Mouse (Mus musculus) fibroblast of lung, adult 2 months (primary cell): ENCODE results near the gene Gcnt3.
A peak's percentile ranks its signal among the peaks of the same experiment; 100 is the strongest.

Experiments used
- DNase-seq: peaks from one replicate; pipeline ENCODE4 v3.0.0-alpha.2; 2011; ENCODE audit warnings: low read depth

Gene Gcnt3

DNA sequence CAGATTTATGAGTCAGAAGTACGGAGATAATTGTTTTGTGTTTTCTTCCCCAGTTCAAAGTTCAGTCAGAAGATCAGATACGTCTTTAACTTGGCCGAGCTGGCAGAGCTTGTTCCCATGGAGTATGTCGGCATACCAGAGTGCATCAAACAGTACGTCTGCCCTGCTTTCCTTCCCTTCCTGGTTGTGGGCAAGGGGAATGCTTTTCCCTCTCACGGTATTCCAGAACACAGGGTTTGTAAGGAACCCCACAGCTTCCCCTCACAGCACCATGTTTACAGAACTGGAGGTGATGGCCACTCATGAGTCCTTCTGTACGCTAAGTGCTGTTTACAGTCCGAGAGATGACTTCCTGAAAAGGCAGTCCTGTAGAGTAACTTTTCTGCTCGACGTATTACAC, 34.4 kb downstream of the Gcnt3 start:
- DNase-seq: no peak

DNA sequence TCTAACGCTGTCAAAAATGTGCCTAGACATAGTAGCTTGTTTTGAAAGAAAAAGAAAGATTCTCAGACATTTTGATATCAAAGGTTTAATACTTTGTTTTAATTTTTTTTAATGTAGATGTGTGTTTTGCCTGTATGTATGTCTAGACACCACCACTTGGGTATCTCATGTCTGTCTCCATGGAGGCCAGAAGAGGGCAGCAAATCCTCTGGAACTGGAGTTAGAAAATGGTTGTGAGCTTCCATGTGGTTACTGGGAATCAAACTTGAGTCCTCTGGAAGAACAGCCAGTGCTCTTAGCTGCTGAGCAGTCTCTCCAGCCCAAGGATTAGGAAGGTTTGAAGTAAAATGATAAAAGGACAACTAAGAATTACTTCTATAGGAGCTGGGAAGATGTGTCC, 38.6 kb downstream of the Gcnt3 start:
- DNase-seq: no peak

DNA sequence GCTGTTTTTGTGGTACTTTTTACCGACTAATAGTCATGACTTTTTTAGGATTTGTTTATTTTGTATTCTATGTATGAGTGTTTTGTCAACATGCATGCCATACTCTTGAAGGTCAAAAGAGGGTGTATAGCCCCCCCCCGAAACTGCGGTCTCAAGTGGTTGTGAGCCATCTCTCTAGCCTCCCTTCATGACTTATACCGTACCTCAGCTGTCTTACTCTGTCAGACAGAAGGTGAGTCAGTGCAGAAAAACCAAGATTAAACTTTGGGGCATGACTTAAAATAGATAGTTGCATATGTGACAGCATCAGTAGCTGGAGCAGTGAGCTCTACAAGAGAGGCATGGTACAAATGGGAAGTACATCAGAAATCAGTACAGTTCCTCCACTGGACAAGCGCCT, 43.3 kb downstream of the Gcnt3 start:
- no peak for DNase-seq

DNA sequence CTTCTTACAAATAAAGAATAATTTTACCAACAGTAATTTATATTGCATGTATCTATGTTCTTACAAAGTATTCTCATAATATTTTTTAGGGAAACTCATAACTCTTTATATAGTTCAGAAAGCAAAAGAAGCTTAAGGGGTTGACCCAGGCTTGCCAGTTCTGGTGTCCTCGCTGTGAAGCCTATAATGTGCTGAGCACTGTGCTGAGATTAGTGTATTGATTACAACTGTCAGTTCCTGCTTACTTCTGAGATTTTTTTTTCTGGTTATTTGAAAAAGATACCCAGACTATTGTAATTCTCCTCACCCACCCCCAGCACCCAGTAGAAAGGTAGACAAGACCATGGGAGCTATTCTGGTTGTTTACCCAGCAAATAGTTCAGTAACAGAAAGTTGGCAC, 44.4 kb downstream of the Gcnt3 start:
- DNase-seq: no peak

DNA sequence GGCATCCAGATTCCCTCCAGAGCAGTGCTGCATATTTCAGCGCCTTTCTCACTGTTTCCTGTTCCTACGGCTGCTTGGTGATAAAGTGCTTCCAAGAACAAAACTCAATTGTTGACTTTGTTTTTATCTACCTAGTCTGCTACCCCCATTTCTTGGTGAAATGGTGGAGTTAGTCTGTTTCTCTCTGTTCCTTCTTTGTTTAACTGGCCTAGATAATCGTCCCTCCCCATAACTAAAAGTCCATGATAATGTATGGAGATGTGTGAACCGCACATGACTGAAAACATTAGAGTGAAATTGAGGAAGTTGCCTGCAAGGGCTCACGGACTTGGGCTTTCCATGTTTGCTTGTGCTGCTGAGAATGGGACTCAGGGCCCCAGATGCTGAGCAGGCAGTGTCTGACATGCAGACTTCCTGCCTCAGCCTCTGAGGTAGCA, 45.0 kb downstream of the Gcnt3 start:
- no peak for DNase-seq

DNA sequence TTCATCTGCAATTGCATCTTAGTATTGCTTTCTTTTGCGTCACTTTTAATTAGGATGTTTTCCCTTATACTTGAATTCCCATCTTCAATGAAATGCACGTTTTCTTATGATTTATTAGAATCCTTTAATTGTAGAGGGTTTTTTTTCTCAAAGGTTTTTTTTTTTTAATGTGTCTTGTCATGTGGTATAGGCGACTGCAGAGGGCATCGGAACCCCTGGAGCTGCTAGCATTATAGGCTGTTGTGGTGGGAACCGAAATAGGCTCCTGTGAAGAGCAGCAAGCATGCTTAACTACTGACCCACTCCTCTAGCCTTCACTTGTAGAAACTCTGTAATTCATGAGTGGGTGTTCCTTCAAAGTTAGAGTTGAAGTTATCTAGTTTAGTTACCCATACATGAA, 47.5 kb downstream of the Gcnt3 start:
- no peak for DNase-seq

DNA sequence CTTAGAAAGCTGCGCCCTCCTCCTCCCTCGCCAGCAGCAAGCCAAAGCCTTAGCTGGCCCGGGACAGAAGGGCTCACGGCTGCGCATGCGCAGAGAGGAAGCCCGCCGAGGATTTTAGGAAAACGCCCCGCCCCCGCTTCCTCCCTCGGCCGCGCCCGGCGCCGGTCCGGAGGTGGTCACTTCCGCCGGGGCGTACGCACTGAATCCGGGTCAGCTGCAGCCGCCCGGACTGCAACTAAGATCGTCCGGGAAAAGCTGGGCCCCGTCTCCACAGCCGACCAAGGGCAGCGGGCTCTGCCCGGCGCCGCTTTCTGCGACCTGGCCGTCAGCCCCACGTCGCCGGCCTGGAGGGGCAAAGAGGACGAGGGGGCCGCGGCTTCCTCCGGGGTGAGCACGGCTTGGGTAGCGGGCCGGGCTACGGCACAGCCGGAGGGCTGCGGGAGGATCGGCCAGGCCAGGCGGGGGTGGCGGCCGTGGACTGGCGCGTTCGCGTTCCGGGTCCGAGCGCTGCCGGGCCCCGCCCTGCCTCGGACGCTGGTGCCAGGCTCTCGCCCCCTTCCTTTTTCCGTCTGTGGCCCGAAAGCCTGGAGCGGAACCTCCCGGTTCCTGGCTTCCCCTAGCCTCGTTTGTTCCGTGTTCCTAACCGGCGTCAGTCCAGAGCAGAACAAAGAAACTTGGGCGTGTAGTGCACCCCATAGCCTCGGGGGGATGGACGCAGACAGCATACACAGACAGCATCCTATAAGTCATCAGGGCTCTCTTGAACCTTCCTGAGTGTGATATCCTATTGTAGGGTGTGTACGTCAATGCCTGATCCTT, 48.4 kb downstream of the Gcnt3 start, which contains the start of gene Bnip2:
TSS of gene Bnip2 (plus strand) at position 164 of the 819 bp plus-strand sequence.
- peak; percentile 80 for DNase-seq

DNA sequence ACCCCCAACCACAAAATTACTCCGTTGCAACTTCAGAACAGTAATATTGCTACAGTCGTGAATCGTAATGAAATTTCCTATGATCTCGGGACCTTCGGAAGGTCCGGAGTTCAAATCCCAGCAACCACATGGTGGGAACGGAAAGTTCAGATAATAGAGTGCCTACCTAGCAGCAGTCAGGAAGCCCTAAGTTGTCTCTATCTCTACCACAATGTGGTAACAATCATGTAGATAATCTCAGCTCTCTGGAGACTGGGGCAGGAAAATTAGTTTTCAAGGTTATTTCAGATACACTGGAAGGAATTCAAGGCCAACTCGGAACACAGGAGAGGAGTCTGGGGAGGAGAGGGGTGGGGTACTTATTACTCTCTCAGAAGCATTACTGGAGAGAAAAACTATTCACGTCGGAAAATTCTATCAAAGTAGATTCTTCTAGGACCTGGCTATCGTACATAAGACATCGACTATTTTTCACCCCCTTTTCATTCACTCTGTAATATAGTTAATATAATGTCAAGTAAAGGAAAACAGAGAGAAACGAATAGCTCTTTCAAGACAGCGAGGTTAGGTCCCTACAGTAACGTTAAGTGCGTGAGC, 49.1 kb downstream of the Gcnt3 start:
- DNase-seq: no peak

DNA sequence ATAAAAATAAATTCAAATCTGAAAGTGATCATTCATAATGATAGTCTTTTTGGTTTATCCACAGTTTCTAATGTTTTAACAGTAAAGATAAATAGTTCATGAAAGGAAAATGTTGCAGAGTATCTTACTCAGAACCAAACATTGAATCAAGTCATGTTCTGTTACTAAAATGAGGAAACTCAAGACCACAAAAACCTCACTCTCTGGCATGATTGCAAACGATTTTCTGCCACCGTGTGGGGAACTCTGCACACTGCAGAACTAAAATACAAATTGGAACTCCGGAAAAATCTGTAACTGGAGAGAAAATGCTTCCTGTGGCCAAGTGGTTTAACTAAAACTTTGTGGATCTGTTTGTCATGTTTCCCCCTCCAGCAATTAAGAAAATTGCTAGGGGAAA, 50.3 kb downstream of the Gcnt3 start:
- peak; percentile 74 for DNase-seq

DNA sequence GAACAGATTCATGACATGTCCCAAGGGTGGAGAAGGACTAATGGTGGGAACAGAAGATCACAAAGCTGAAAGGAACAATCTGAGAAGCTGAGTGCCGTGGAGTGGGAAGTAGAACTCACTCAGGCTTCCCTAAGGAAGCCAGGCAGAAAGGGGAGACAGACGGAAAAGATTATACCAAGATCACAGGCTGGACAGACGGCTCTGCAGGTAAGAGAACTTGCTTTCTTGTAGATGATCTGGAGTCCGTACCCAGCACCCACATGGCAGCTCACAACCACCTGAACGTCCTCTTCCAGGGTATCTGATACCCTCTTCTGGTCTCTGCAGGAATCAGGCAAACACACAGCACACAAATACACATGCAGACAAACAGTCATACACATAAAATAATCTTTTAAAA, 51.3 kb downstream of the Gcnt3 start:
- no peak for DNase-seq

DNA sequence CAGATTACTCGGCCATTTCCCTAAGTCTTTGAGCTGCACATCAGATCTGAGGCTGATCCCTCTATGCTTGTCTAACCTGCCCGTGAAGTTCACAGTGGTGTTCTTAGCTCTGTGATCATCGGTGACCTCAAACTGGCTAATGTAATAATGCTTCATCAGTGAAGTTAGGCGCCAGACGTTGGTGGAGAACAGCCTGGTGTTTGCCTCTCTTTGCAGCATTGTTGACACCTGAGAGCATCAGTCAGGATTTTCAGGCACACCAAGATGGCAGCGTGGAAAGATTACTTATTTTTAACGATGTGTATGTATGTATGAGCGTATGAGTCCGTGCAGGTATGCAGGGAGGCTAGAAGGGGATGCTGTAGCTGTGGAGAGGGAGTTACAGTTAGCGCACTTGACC, 51.8 kb downstream of the Gcnt3 start:
- DNase-seq: no peak

DNA sequence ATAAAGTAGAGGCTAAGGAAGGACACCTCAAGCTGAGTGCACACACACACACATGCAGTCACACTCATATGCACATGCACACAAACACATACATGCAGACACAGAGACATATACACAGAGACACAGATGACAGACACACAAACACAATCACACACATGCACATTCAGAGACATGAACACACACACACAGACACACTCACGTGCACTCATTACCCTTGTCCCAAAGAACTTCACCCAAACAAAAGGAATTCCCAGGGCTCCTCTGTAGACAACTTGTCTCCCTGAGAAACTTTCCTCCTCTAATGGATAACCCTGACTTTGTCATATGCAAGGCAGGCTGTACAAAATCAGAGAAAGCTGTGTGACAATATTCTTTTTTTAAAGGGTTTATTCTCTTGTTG, 52.4 kb downstream of the Gcnt3 start:
- DNase-seq: no peak
